Mouse (Mus musculus) midbrain, embryonic 10.5 days (tissue): ENCODE results near the gene Vamp5. TPM values are rescaled to one million over a fixed set of nuclear protein-coding genes. Genes with fewer than 3 reads are reported as not detected.
A peak's percentile ranks its signal among the peaks of the same experiment; 100 is the strongest.

ENCODE experiments used
- DNase-seq: peaks from one replicate; pipeline ENCODE4 v3.0.0-alpha.2; 2017; ENCODE audit warnings: low spot score
- H3K27ac ChIP-seq: fragments of 300-500 bp; sonication (generic); replicated peaks from 2 replicates; pipeline ENCODE4 v1.5.1; 2016; ENCODE audit warnings: mild to moderate bottlenecking
- H3K27me3 ChIP-seq: fragments of 300-500 bp; sonication (generic); 2 replicates; pipeline ENCODE4 v1.6.1; 2016; ENCODE audit warnings: low read depth, mild to moderate bottlenecking; ENCODE audit not compliant: poor library complexity, severe bottlenecking
- H3K36me3 ChIP-seq: fragments of 300-500 bp; sonication (generic); 2 replicates; pipeline ENCODE4 v1.6.1; 2016; ENCODE audit warnings: mild to moderate bottlenecking, moderate library complexity
- H3K4me1 ChIP-seq: fragments of 300-500 bp; sonication (generic); 2 replicates; pipeline ENCODE4 v1.6.1; 2016
- H3K4me3 ChIP-seq: fragments of 300-500 bp; sonication (generic); 2 replicates; pipeline ENCODE4 v1.5.1; 2016; ENCODE audit warnings: mild to moderate bottlenecking, moderate library complexity
- H3K9me3 ChIP-seq: fragments of 300-500 bp; sonication (generic); replicated peaks from 2 replicates; pipeline ENCODE4 v1.6.1; 2016; ENCODE audit warnings: mild to moderate bottlenecking
- WGBS: fragments of 180-500 bp; shearing (Covaris S2); methylation state at CpG from one replicate; pipeline ENCODE4 v1.1.7; 2016; 5-methylcytosine and 5-hydroxymethylcytosine counted together
- polyA plus RNA-seq: library from polyadenylated mRNA; unstranded; fragments of >200 nt; fragmentation: Nextera tagmentation; extraction: Ambion mirVana; gene quantifications from 2 replicates; pipeline ENCODE4 v1.2.1, GENCODE M21; 2016

The Vamp5 gene
- polyA plus RNA-seq, 1 experiment from 2014 or later = 12.9 TPM

DNA sequence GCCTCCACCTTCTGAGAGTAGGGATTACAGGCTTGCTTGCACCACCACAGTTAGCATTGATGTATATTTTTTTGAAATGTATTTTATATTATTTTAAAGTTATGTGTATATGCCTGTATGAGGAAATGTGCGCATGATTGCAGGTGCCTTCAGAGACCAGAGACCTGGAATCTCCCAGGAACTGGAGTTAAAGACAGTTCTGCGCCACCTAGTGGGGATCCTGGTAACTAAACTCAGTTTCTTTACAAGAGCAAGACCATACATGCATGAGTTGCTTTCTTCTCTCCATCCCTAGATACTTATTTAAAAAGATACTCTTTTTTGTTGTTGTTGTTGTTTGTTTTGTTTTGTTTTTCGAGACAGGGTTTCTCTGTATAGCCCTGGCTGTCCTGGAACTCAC lies 29.3 kb upstream of the Vamp5 start:
- Histone ChIP-seq H3K27me3 (no peaks in the 10 kb centered on the region), H3K4me3 (no peak overlapping the region), H3K4me1 (peaks cover 10% of the 10 kb centered on the region), H3K27ac (no peak overlapping the region), H3K9me3 (no peaks in the 10 kb centered on the region), H3K36me3 (no peaks in the 10 kb centered on the region)
- 23% methylated on average over 3 of the region's 3 CpGs for WGBS
- DNase-seq = peak; percentile 62

DNA sequence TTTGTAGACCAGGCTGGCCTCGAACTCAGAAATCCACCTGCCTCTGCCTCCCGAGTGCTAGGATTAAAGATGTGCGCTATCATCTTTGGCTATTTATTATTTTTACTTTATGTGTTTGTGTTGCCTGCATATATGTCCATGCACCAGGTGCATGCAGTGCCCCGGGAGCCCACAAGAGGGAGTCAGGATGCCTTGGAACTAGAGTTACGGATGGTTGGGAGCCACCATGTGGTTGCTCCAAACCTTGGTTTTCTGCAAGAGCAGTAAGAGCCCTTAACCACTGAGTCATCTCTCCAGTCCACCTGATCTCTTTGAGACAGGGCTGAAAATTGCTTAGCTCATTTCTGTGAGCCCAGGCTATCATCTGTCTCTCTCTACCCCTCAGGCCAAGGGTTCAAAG lies 26.9 kb upstream of the Vamp5 start:
- no peak overlapping the region for H3K27ac ChIP-seq
- H3K9me3 ChIP-seq = no peaks in the 10 kb centered on the region
- no peaks in the 10 kb centered on the region for H3K36me3 ChIP-seq
- no peaks in the 10 kb centered on the region for H3K4me1 ChIP-seq
- WGBS = 2% methylated on average over 5 of the region's 5 CpGs
- H3K27me3 ChIP-seq = no peaks in the 10 kb centered on the region
- peak; percentile 87 for DNase-seq
- no peak overlapping the region for H3K4me3 ChIP-seq

DNA sequence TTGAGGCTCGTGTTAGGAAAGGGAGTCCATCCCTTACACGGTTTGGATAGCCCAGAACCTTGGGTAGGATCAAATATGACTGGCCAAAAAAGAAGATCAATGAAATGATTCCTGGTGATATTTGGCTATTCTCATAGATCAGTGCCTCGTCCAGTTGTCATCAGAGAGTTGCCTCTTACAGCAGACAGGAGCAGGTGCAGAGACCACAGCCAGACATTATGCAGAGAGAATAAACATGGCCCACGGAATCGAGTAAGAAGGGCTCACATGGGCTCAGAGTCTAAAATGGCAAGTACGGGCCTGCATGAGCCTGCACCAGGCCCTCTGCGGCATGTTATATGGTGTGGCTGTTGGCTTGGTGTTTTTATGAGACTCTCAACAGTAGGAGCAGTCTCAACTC lies 25.1 kb upstream of the Vamp5 start:
- WGBS = 84% methylated on average over 7 of the region's 7 CpGs
- Histone ChIP-seq H3K4me3 (no peak overlapping the region), H3K27ac (no peak overlapping the region), H3K4me1 (no peaks in the 10 kb centered on the region), H3K9me3 (no peaks in the 10 kb centered on the region), H3K27me3 (no peaks in the 10 kb centered on the region), H3K36me3 (no peaks in the 10 kb centered on the region)
- no peak for DNase-seq

DNA sequence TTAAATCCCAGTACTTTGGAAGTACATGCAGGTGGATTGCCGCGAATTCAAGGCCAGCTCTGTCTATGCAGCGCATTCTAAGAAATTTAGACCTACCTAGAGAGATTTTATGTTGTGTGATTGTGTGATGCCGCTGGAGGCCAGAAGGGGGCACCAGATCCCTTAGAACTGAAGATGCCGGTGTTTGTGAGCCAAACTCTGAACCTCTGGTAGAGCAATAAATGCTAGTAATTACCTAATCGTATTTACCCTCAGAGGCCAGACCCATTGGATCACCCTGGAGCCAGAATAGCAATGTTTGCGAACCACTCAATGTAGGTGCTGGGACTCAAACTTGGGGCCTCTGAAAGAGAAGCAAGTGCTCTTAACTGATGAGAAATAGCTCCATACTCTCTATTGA lies 21.6 kb upstream of the Vamp5 start:
- Histone ChIP-seq H3K4me3 (no peak overlapping the region), H3K27ac (no peak overlapping the region), H3K4me1 (peaks cover 3% of the 10 kb centered on the region; the same call in 1 of the 2 replicates), H3K27me3 (no peaks in the 10 kb centered on the region; the same call in 1 of the 2 replicates), H3K9me3 (no peaks in the 10 kb centered on the region), H3K36me3 (no peaks in the 10 kb centered on the region)
- 24% methylated on average over 7 of the region's 7 CpGs for WGBS
- peak; percentile 68 for DNase-seq

DNA sequence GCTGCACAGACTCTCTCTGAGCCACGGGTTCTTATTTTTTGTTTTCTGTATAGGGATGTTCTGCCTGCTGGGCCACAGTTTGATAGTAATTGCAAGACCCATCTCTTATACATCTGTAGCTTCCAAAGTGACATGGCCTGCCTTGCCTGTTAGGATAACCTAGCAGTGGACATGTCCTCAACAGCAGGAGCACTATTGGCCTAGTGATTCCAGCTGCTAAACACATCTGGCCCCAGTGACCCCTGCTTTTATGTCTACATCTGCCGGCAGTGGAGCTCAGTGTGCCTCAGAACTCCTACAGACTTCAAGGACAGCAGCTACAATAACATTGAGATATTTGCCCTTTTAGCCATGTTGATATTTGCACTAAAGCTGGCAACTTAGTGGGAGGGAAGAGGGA lies 19.7 kb upstream of the Vamp5 start:
- peaks cover 3% of the 10 kb centered on the region; the same call in 1 of the 2 replicates for H3K4me1 ChIP-seq
- no peak overlapping the region for H3K27ac ChIP-seq
- no peak overlapping the region for H3K4me3 ChIP-seq
- 46% methylated on average over 2 of the region's 2 CpGs for WGBS
- no peaks in the 10 kb centered on the region for H3K9me3 ChIP-seq
- peaks cover 4% of the 10 kb centered on the region; the same call in 1 of the 2 replicates for H3K27me3 ChIP-seq
- DNase-seq = peak; percentile 39
- H3K36me3 ChIP-seq = no peaks in the 10 kb centered on the region

DNA sequence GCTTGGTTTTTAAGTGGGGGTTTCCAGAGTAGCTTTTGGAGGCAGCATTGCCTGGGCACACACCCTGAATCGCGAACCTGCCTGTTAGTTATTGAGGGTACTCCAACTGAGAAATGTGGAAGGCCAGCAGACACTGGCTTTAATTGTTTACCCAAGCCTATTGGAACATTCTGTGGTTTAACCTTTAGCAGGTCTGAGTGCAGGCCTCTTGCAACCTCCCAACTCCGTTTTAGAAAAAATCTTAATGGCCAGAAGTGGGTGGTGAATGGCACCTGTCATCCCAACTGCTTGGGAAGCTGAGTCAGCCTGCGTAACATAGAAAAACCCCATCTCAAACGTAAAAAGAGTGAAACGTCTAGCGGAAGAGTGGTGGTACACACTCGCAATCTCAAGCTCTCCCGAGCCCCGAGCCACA lies 16.6 kb upstream of the Vamp5 start:
- H3K27me3 ChIP-seq = peaks cover 4% of the 10 kb centered on the region; the same call in 1 of the 2 replicates
- no peak for DNase-seq

DNA sequence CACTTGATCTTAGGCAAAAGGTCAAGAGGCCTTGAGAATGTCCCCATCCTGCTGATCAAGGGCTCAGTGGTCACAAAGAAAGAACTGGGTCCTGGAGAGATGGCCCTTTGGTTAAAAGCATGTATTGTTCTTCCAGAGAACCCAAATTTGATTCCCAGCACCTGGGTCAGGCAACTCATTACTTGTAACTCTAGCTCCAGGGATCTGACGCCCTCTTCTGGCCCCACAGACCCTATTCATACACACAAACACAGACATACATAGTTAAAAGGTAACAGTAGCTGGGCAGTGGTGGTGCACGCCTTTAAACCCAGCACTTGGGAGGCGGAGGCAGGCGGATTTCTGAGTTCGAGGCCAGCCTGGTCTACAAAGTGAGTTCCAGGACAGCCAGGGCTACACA lies 12.1 kb upstream of the Vamp5 start:
- H3K27ac ChIP-seq = no peak overlapping the region
- no peaks in the 10 kb centered on the region for H3K36me3 ChIP-seq
- no peak overlapping the region for H3K4me3 ChIP-seq
- no peak for DNase-seq
- H3K27me3 ChIP-seq = peaks cover 30% of the 10 kb centered on the region
- WGBS = 86% methylated on average over 5 of the region's 5 CpGs
- H3K9me3 ChIP-seq = no peaks in the 10 kb centered on the region
- peaks cover 26% of the 10 kb centered on the region for H3K4me1 ChIP-seq

More for the DNA sequence above, 16.6 kb upstream of the Vamp5 start:
- 83% methylated on average over 10 of the region's 10 CpGs for WGBS
- H3K27ac ChIP-seq = no peak overlapping the region
- H3K4me1 ChIP-seq = peaks cover 6% of the 10 kb centered on the region; the same call in 1 of the 2 replicates
- H3K36me3 ChIP-seq = no peaks in the 10 kb centered on the region
- H3K4me3 ChIP-seq = no peak overlapping the region
- H3K9me3 ChIP-seq = no peaks in the 10 kb centered on the region

DNA sequence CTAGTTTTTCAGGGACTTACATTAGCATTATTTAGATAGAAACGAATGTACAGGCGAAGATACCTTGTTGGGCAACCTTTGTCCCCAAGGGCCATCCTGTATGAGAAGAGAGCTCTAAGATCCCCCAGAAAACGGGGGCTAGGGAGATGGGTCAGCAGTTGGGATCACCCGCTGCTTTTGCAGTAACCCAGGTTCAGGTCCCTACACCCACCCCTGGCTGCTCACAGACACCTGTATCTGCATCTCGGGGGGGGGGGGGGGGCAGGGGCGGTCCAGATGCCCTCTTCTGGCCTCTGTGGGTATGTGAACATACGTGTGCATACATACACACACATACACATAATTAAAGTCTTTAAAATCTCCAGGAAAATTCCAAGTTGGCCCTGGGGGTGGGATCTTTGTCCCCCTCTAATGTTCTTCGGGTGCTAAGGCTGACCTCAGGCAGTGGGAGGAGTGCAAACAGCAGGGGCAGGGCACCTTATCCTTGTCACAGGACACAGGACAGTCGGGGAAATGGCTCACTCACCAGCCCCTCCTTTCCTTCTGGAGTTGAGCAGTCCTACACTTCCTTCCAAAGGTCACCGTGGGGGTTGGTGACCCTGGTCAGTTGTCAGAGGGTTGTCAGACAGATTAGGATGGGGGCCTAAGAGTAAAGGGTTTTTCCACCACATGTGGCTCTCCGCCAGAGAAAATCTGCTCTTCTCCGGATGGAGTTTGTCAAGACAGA lies 10.7 kb upstream of the Vamp5 start:
- peak overlapping the region; percentile 83 for H3K27ac ChIP-seq
- no peaks in the 10 kb centered on the region for H3K9me3 ChIP-seq
- 11% methylated on average over 12 of the region's 12 CpGs for WGBS
- H3K4me3 ChIP-seq = peak overlapping the region; percentile 56
- peaks cover 26% of the 10 kb centered on the region for H3K4me1 ChIP-seq
- DNase-seq = peak; percentile 52
- no peaks in the 10 kb centered on the region for H3K36me3 ChIP-seq
- H3K27me3 ChIP-seq = peaks cover 30% of the 10 kb centered on the region

DNA sequence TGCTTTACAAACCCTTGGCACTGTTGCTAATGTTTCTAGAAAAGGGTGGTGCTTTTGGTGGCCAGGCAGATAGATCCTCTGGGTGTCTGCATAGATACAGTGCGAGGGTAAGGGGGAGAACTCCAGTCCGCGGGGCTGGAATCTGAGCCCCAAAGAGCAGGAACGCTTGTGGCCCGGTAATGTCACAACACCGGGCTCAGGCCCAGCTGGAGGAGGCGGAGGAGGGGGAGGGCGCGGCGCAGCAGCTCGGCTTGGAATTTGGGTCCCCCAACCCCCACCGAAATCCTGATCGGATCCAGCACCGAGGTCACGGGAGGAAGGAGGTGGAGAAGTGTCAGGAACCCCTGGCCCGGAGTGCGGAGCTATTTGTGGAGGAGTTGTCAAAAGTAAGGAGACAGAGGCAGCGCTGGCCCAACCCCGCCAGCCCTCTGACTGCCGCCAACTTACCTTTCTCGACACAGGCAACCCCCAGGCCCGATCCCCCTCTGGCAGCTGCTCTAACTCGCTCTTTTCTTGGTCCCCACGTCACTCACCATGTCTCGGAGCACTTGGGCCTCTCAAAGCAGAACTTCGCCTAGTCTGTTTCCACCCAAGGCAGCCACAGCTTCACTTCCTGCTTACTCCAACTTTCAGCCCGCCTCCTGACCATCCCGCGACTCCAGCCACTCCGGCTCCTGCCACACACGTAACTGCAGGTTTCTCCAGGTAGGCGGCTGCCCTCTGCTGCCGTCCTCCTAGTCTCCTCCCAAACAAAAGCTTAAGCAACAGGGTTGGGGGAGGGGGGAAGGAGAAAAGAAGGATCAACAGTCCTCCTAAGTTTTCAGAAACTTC lies 9.9 kb upstream of the Vamp5 start, which contains the start of gene Vamp8:
Gene Vamp8 (minus strand): TSS at position 763 of the 831 bp plus-strand sequence.
- Histone ChIP-seq H3K27me3 (peaks cover 28% of the 10 kb centered on the region), H3K4me3 (peak within 1 kb of the TSS; percentile 56), H3K4me1 (peaks cover 26% of the 10 kb centered on the region), H3K36me3 (no peaks in the 10 kb centered on the region), H3K27ac (peak within 1 kb of the TSS; percentile 83), H3K9me3 (no peaks in the 10 kb centered on the region)
- 2% methylated on average over 33 of the region's 33 CpGs for WGBS
- peak; percentile 59 for DNase-seq

DNA sequence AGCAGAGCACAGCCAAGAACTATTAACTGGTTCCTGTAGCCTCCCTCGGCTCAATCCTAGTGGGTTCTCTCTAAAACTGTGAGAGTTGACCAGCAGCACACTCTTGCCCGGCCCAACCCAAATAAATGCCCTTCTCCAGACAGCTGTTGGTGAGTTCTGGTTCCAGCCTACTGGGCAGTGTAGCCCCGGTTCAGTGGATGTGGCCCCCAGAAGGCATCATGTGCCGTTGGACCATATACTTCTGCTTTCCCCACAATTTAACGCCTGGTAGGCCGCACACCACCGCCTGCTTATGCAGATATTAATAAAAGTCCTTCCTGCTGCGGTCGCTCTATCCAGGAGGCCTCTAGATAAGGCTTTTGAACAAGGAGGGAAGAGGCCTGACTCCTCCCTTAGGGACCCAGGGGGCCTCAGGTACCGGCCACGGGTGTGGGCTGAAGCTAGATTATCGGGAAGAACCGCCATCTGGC lies 9.2 kb upstream of the Vamp5 start:
- Histone ChIP-seq H3K9me3 (no peaks in the 10 kb centered on the region), H3K27me3 (peaks cover 25% of the 10 kb centered on the region), H3K36me3 (no peaks in the 10 kb centered on the region), H3K27ac (peak overlapping the region; percentile 83), H3K4me3 (peak overlapping the region; percentile 56), H3K4me1 (peaks cover 26% of the 10 kb centered on the region)
- 33% methylated on average over 13 of the region's 13 CpGs for WGBS
- DNase-seq = peak; percentile 21

DNA sequence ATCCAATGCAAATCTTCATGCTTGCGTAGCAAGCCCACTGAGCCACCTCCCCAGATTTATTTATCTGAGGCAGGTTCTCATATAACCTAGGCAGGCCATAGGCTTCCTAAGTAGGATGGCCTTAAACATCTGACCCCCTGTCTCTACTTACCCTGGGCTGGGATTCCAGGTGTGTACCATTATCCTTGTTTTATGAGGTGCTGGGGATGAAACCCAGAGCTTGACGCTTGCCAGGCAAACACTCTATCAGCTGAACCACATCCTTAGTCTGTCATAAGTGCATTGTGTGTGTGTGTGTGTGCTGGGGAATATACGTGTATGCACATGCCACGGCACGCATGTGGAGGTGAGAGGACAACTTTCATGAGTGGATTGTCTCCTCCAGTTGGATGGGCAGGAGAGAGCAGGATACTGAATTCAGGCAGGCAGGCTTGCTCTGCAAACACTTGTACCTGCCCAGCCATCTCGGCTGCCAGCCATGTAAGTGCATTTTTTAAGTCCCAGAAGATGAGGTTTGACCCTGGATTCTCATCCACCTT lies 8.6 kb upstream of the Vamp5 start:
- WGBS = 86% methylated on average over 6 of the region's 6 CpGs
- Histone ChIP-seq H3K4me1 (peaks cover 26% of the 10 kb centered on the region), H3K4me3 (no peak overlapping the region), H3K27ac (no peak overlapping the region), H3K27me3 (peaks cover 25% of the 10 kb centered on the region), H3K9me3 (no peaks in the 10 kb centered on the region), H3K36me3 (no peaks in the 10 kb centered on the region)
- no peak for DNase-seq

DNA sequence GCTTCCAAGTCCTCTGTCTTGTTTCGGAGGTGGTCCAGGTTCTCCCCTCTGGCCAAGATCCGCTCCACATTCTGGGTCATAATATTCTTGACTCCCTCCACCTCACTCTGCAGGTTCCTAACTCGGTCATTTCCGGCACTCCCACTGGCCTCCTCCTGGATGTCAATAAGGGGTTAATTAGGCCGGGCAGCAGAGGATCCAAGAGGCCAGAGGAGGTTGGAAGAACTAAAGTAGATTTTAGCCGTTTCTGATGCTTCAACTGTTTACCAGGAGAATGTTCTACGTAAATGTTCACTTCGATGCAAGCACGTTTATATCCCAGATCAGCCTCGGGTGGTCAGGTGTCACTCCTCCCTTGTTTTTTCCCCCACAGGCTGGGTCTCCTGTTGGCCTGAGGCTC lies 8.0 kb upstream of the Vamp5 start:
- no peaks in the 10 kb centered on the region for H3K9me3 ChIP-seq
- peaks cover 25% of the 10 kb centered on the region for H3K4me1 ChIP-seq
- H3K27ac ChIP-seq = no peak overlapping the region
- no peak for DNase-seq
- no peak overlapping the region for H3K4me3 ChIP-seq
- H3K36me3 ChIP-seq = no peaks in the 10 kb centered on the region
- 71% methylated on average over 10 of the region's 10 CpGs for WGBS
- peaks cover 25% of the 10 kb centered on the region for H3K27me3 ChIP-seq
